Mouse (Mus musculus) olfactory bulb, adult 2 months (tissue): Measurements from ENCODE around the gene Ttyh3.

Experiments used
- CTCF ChIP-seq: fragments of 200-500 bp; IDR thresholded peaks from 2 replicates; pipeline ENCODE4 v1.5.1; 2012; ENCODE audit warnings: low read depth, mild to moderate bottlenecking, low read length, moderate library complexity; ENCODE audit not compliant: insufficient read depth
- POLR2A ChIP-seq: fragments of 200-500 bp; IDR thresholded peaks from 2 replicates; pipeline ENCODE4 v1.6.1; 2012; ENCODE audit warnings: mild to moderate bottlenecking, low read depth, low read length, moderate library complexity; ENCODE audit not compliant: insufficient read depth

- TF ChIP-seq CTCF: no peak
- TF ChIP-seq POLR2A: no peak
Measured at GRCm38 (mm10) chr5:140616110-140616503, 32.7 kb downstream of the Ttyh3 start.
